Mouse (Mus musculus): ENCODE measurements around the gene Cideb. TPM values are rescaled to one million over a fixed set of nuclear protein-coding genes. Genes with fewer than 3 reads are reported as not detected.

Cideb gene
- polyA plus RNA-seq (2012; fragmentation: generic; extraction: Trizol): 0.05 TPM
- long read RNA-seq, experiment 1, partial matches to known transcripts: 0 of 2 reads
- long read RNA-seq, experiment 1, other reads (novel, unspliced or antisense): 0 of 2 reads
- long read RNA-seq, experiment 2: 0 reads

DNA sequence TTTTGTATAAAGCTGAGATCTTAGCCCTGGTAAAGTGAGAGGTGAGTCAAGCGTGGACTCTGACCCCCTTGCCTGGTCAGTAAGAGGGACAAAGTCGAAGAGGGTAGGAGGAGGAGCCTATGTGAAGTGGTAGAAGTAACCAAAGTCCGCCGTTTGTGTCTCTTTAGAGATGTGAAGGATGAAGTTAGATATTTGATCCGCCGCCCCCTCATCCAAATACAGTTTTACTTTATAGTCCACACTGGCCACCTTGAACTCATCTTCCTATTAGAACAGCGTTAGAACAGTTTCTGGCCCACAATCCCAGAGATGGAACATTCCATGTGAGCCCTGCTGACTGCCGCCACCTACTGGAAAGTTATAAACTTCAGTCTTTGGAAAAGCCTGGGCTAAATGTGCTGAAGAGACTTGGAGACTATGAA is at the start of gene Cideb:
Cideb (minus strand) TSS at position 96 of the 422 bp plus-strand sequence.
- H3K79me2 ChIP-seq (ENCODE audit: control insufficient read depth, insufficient read depth): no peaks in the 10 kb centered on the region
- no peaks in the 10 kb centered on the region for H3K79me3 ChIP-seq (ENCODE audit: low read depth)
- H3K36me3 ChIP-seq (ENCODE audit: control insufficient read depth, insufficient read depth): peaks cover 28% of the 10 kb centered on the region
- no peak for TF ChIP-seq USF1 (IDR thresholded peaks at IDR 0.05; ENCODE audit: low read depth)
- peak; percentile 26 for TF ChIP-seq CTCF (IDR thresholded peaks at IDR 0.05; ENCODE audit: control insufficient read depth, insufficient read depth, insufficient read length)
- TF ChIP-seq MYOG (IDR thresholded peaks at IDR 0.05; ENCODE audit: control insufficient read depth, extremely low read depth, insufficient read length): no peak
- TF ChIP-seq MAX (IDR thresholded peaks at IDR 0.05): no peak
- no peak for TF ChIP-seq FOSL1 (IDR thresholded peaks at IDR 0.05; ENCODE audit: insufficient read depth, low read length, poor library complexity, severe bottlenecking)
- TF ChIP-seq MYOD1 (IDR thresholded peaks at IDR 0.05; ENCODE audit: control insufficient read depth, insufficient read length, low read depth): no peak
- no peak for TF ChIP-seq CEBPB (IDR thresholded peaks at IDR 0.05; ENCODE audit: low read depth)
- H3K4me3 ChIP-seq (ENCODE audit: insufficient read depth, poor library complexity, severe bottlenecking): no peak within 1 kb of the TSS
- H3K27me3 ChIP-seq (ENCODE audit: control insufficient read depth, insufficient read depth, insufficient read length): peaks cover 19% of the 10 kb centered on the region
- no peak within 1 kb of the TSS for H3ac ChIP-seq (ENCODE audit: control insufficient read depth, insufficient read length, low read depth)

- TF ChIP-seq MYOD1 (IDR thresholded peaks at IDR 0.05; ENCODE audit: control insufficient read depth, insufficient read length, low read depth): peak; percentile 78
- no peak for TF ChIP-seq FOSL1 (IDR thresholded peaks at IDR 0.05; ENCODE audit: insufficient read depth, low read length, poor library complexity, severe bottlenecking)
- TF ChIP-seq MYOG (IDR thresholded peaks at IDR 0.05; ENCODE audit: control insufficient read depth, extremely low read depth, insufficient read length): no peak
- no peak for TF ChIP-seq CTCF (IDR thresholded peaks at IDR 0.05; ENCODE audit: control insufficient read depth, insufficient read depth, insufficient read length)
- no peak for TF ChIP-seq USF1 (IDR thresholded peaks at IDR 0.05; ENCODE audit: low read depth)
- no peak for TF ChIP-seq MAX (IDR thresholded peaks at IDR 0.05)
- no peak for TF ChIP-seq CEBPB (IDR thresholded peaks at IDR 0.05; ENCODE audit: low read depth)
- no peaks in the 10 kb centered on the region for H3K79me2 ChIP-seq (ENCODE audit: control insufficient read depth, insufficient read depth)
- H3K4me3 ChIP-seq (ENCODE audit: insufficient read depth, poor library complexity, severe bottlenecking): no peak overlapping the region
- no peaks in the 10 kb centered on the region for H3K79me3 ChIP-seq (ENCODE audit: low read depth)
- H3ac ChIP-seq (ENCODE audit: control insufficient read depth, insufficient read length, low read depth): no peak overlapping the region
- H3K27me3 ChIP-seq (ENCODE audit: control insufficient read depth, insufficient read depth, insufficient read length): no peaks in the 10 kb centered on the region
- H3K36me3 ChIP-seq (ENCODE audit: control insufficient read depth, insufficient read depth): no peaks in the 10 kb centered on the region
Observed at GRCm38 (mm10) chr14:55795380-55796163, 37.3 kb upstream of the Cideb start.

GRCm38 (mm10) chr14:55793946-55794345 is 35.7 kb upstream of the Cideb start:
- H3K79me3 ChIP-seq (ENCODE audit: low read depth): no peaks in the 10 kb centered on the region
- no peaks in the 10 kb centered on the region for H3K27me3 ChIP-seq (ENCODE audit: control insufficient read depth, insufficient read depth, insufficient read length)
- no peaks in the 10 kb centered on the region for H3K79me2 ChIP-seq (ENCODE audit: control insufficient read depth, insufficient read depth)
- H3K4me3 ChIP-seq (ENCODE audit: insufficient read depth, poor library complexity, severe bottlenecking): no peak overlapping the region
- TF ChIP-seq FOSL1 (IDR thresholded peaks at IDR 0.05; ENCODE audit: insufficient read depth, low read length, poor library complexity, severe bottlenecking) (no peak), CTCF (IDR thresholded peaks at IDR 0.05; ENCODE audit: control insufficient read depth, insufficient read depth, insufficient read length) (no peak), USF1 (IDR thresholded peaks at IDR 0.05; ENCODE audit: low read depth) (no peak), MYOG (IDR thresholded peaks at IDR 0.05; ENCODE audit: control insufficient read depth, extremely low read depth, insufficient read length) (no peak), MYOD1 (IDR thresholded peaks at IDR 0.05; ENCODE audit: control insufficient read depth, insufficient read length, low read depth) (no peak), MAX (IDR thresholded peaks at IDR 0.05) (no peak), CEBPB (IDR thresholded peaks at IDR 0.05; ENCODE audit: low read depth) (no peak)
- no peaks in the 10 kb centered on the region for H3K36me3 ChIP-seq (ENCODE audit: control insufficient read depth, insufficient read depth)
- no peak overlapping the region for H3ac ChIP-seq (ENCODE audit: control insufficient read depth, insufficient read length, low read depth)

GRCm38 (mm10) chr14:55793461-55793860 is 35.2 kb upstream of the Cideb start:
- Histone ChIP-seq H3K27me3 (ENCODE audit: control insufficient read depth, insufficient read depth, insufficient read length) (no peaks in the 10 kb centered on the region), H3K4me3 (ENCODE audit: insufficient read depth, poor library complexity, severe bottlenecking) (no peak overlapping the region), H3K79me2 (ENCODE audit: control insufficient read depth, insufficient read depth) (no peaks in the 10 kb centered on the region), H3K79me3 (ENCODE audit: low read depth) (no peaks in the 10 kb centered on the region), H3ac (ENCODE audit: control insufficient read depth, insufficient read length, low read depth) (no peak overlapping the region), H3K36me3 (ENCODE audit: control insufficient read depth, insufficient read depth) (no peaks in the 10 kb centered on the region)
- no peak for TF ChIP-seq MAX (IDR thresholded peaks at IDR 0.05)
- no peak for TF ChIP-seq CEBPB (IDR thresholded peaks at IDR 0.05; ENCODE audit: low read depth)
- no peak for TF ChIP-seq CTCF (IDR thresholded peaks at IDR 0.05; ENCODE audit: control insufficient read depth, insufficient read depth, insufficient read length)
- TF ChIP-seq FOSL1 (IDR thresholded peaks at IDR 0.05; ENCODE audit: insufficient read depth, low read length, poor library complexity, severe bottlenecking): no peak
- no peak for TF ChIP-seq USF1 (IDR thresholded peaks at IDR 0.05; ENCODE audit: low read depth)
- no peak for TF ChIP-seq MYOG (IDR thresholded peaks at IDR 0.05; ENCODE audit: control insufficient read depth, extremely low read depth, insufficient read length)
- no peak for TF ChIP-seq MYOD1 (IDR thresholded peaks at IDR 0.05; ENCODE audit: control insufficient read depth, insufficient read length, low read depth)

DNA sequence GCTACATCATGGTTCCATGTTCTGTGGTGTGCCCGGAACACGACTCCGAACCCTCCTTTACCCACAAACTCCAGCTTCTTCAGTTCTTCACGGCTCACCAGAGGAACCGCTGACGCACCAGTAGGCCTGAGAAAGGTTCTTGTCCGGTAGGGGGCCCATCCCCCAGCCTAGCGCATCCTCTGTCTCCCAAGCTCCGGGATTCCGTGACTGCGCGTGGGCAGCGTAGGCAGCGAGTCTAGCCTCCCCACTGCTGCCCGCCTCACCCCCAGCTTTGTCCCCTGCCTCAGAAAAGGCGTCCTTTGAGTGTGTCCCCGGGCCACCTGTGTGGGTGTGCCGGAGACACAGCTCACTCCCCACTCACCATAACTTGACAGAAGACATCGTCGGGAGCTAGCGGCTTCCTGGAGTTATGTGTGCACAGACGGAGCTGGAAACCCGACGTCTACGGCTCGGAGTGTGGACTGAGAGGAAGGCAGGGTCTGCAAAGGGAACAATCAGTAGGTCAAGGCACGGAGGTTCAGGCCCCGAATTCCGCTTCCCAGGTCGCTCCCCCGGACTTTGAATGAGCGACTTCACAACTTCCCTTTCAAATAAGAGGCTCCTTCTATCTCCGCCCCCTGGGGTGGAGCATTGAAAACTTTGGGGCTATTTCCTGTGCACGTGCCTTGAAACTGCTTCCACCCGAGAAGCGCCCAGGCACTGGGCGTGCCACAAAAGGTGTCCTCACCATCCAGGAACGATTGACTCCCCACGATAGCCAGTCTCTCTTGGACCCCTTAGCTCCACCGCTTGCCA is 30.2 kb upstream of the Cideb start, which contains the start of gene Ripk3:
Ripk3 (minus strand) TSS at position 610 of the 795 bp plus-strand sequence.
- Histone ChIP-seq H3ac (ENCODE audit: control insufficient read depth, insufficient read length, low read depth) (no peak within 1 kb of the TSS), H3K27me3 (ENCODE audit: control insufficient read depth, insufficient read depth, insufficient read length) (no peaks in the 10 kb centered on the region), H3K79me3 (ENCODE audit: low read depth) (no peaks in the 10 kb centered on the region), H3K4me3 (ENCODE audit: insufficient read depth, poor library complexity, severe bottlenecking) (no peak within 1 kb of the TSS), H3K36me3 (ENCODE audit: control insufficient read depth, insufficient read depth) (no peaks in the 10 kb centered on the region), H3K79me2 (ENCODE audit: control insufficient read depth, insufficient read depth) (no peaks in the 10 kb centered on the region)
- TF ChIP-seq MYOD1 (IDR thresholded peaks at IDR 0.05; ENCODE audit: control insufficient read depth, insufficient read length, low read depth): no peak
- TF ChIP-seq FOSL1 (IDR thresholded peaks at IDR 0.05; ENCODE audit: insufficient read depth, low read length, poor library complexity, severe bottlenecking): no peak
- no peak for TF ChIP-seq CEBPB (IDR thresholded peaks at IDR 0.05; ENCODE audit: low read depth)
- TF ChIP-seq MAX (IDR thresholded peaks at IDR 0.05): no peak
- TF ChIP-seq CTCF (IDR thresholded peaks at IDR 0.05; ENCODE audit: control insufficient read depth, insufficient read depth, insufficient read length): no peak
- TF ChIP-seq MYOG (IDR thresholded peaks at IDR 0.05; ENCODE audit: control insufficient read depth, extremely low read depth, insufficient read length): no peak
- no peak for TF ChIP-seq USF1 (IDR thresholded peaks at IDR 0.05; ENCODE audit: low read depth)
